In genomic region chr17:7204771-7205406, GRCm38 (mm10) we compare ENCODE assay signal across 12 mouse cellular contexts. TPM values are rescaled to one million over a fixed set of nuclear protein-coding genes. Genes with fewer than 3 reads are reported as not detected.
DNase-seq lines count a peak whose midpoint lies in the region; ATAC-seq and TF ChIP-seq lines count a peak whose summit lies in the region.
"Had no signal": no experiment of that assay in that cellular context is flagged by ENCODE, and none has a peak within 500 bp of the region (broad histone marks: within the 10 kb centered on the region; RNA-seq: fewer than 3 reads in every experiment).

No protein-coding gene starts in this region.

- no peak for ATAC-seq in heart, embryonic 13.5 days (ENCODE audit: extremely low read depth, insufficient number of reproducible peaks, low FRiP score, low TSS enrichment)
- peak; percentile 71 for ATAC-seq in midbrain, embryonic 15.5 days (replicated peaks)
- ATAC-seq: intestine, embryonic 15.5 days; liver, postnatal 0 days had no signal

- no peak for DNase-seq in heart, postnatal 10 days
- DNase-seq in brain, embryonic 14.5 days (ENCODE audit: low read depth), result peak; percentile 70
- DNase-seq in gastrocnemius, postnatal 25 days, result peak; percentile 26
- no peak for DNase-seq in thymus, postnatal 14 days
- DNase-seq in spleen, postnatal 36 days (ENCODE audit: low spot score in 2 of 2), result no peak
- DNase-seq in frontal cortex, adult 2 months (ENCODE audit: extremely low spot score in 1 of 2, low spot score in 1 of 2), result no peak
- DNase-seq: adrenal gland, postnatal 25 days; liver, postnatal 0 days; thymus, postnatal 4 days had no signal

- no peak overlapping the region for H3K9ac ChIP-seq in heart, embryonic 13.5 days
- no peak overlapping the region for H3K9ac ChIP-seq in midbrain, embryonic 15.5 days
- H3K9ac ChIP-seq: intestine, embryonic 15.5 days; liver, postnatal 0 days had no signal

- intact Hi-C loops in heart, postnatal 10 days (cut with DNase I), result no loop called here

- H3K27ac ChIP-seq in heart, embryonic 13.5 days (replicated peaks), result 0 out of 2 replicates have a peak overlapping the region, but pooled peaks have one; percentile 12
- H3K27ac ChIP-seq in midbrain, embryonic 15.5 days, result peak overlapping the region; percentile 55; the same call in 1 of the 2 replicates
- H3K27ac ChIP-seq: intestine, embryonic 15.5 days had no signal

- no peak overlapping the region for H3K4me2 ChIP-seq in heart, embryonic 13.5 days
- no peak overlapping the region for H3K4me2 ChIP-seq in midbrain, embryonic 15.5 days
- H3K4me2 ChIP-seq: intestine, embryonic 15.5 days had no signal

- no peaks in the 10 kb centered on the region; the same call in 1 of the 2 replicates for H3K36me3 ChIP-seq in heart, embryonic 13.5 days
- no peaks in the 10 kb centered on the region for H3K36me3 ChIP-seq in midbrain, embryonic 15.5 days (replicated peaks)
- H3K36me3 ChIP-seq: intestine, embryonic 15.5 days had no signal

- TF ChIP-seq CTCF in brain, embryonic 14.5 days (IDR thresholded peaks at IDR 0.05; ENCODE audit: borderline replicate concordance, extremely low read depth, insufficient read depth, insufficient read length), result no peak

- no peaks in the 10 kb centered on the region for H3K9me3 ChIP-seq in heart, embryonic 13.5 days
- H3K9me3 ChIP-seq in midbrain, embryonic 15.5 days, result no peaks in the 10 kb centered on the region
- H3K9me3 ChIP-seq: intestine, embryonic 15.5 days had no signal

- TF ChIP-seq POLR2A in brain, embryonic 14.5 days (IDR thresholded peaks at IDR 0.05; ENCODE audit: borderline replicate concordance, extremely low read depth, insufficient read depth, insufficient read length, poor library complexity, severe bottlenecking), result no peak

- no peak overlapping the region for H3K4me3 ChIP-seq in heart, embryonic 13.5 days
- H3K4me3 ChIP-seq in midbrain, embryonic 15.5 days, result no peak overlapping the region
- H3K4me3 ChIP-seq: intestine, embryonic 15.5 days had no signal

- no peaks in the 10 kb centered on the region for H3K27me3 ChIP-seq in heart, embryonic 13.5 days (replicated peaks)
- no peaks in the 10 kb centered on the region for H3K27me3 ChIP-seq in midbrain, embryonic 15.5 days (replicated peaks)
- H3K27me3 ChIP-seq: intestine, embryonic 15.5 days had no signal

- peaks cover 22% of the 10 kb centered on the region for H3K4me1 ChIP-seq in heart, embryonic 13.5 days
- peaks cover 17% of the 10 kb centered on the region for H3K4me1 ChIP-seq in midbrain, embryonic 15.5 days

- WGBS in heart, embryonic 13.5 days, result 67% methylated on average over 11 of the region's 11 CpGs
- 35% methylated on average over 11 of the region's 11 CpGs for WGBS in midbrain, embryonic 15.5 days

RNA-seq across cellular contexts. Expression of gene Rps6ka2, which starts 35.0 kb away (rescaled TPM):
- 35.9 and 37.5 TPM in 2 replicates for polyA plus RNA-seq in heart, embryonic 13.5 days (2015; fragmentation: Nextera tagmentation; extraction: Ambion mirVana)
- 10 to 100 TPM; 16.7 to 20.9 TPM for total RNA-seq in heart, postnatal 10 days (2021)
- 30.3 and 33.3 TPM in 2 replicates for polyA plus RNA-seq in brain, embryonic 14.5 days (2012; rRNA removed)
- 10 to 100 TPM; 75.7 to 86.2 TPM for total RNA-seq in gastrocnemius, postnatal 25 days (2021)
- 21.1 and 21.9 TPM in 2 replicates for polyA plus RNA-seq in midbrain, embryonic 15.5 days (2015; fragmentation: Nextera tagmentation; extraction: Ambion mirVana)
- 40.8 and 44.1 TPM in 2 replicates for polyA plus RNA-seq in frontal cortex, adult 2 months (2012; rRNA removed)

Comparison
In these comparisons a context has a peak if more than half of its experiments do, and no peak if none do; other contexts are left out.
1. DNase-seq: peak in brain, embryonic 14.5 days (single experiment) and gastrocnemius, postnatal 25 days (single experiment); none in heart, postnatal 10 days (0 of 2), thymus, postnatal 14 days (single experiment), spleen, postnatal 36 days (0 of 2) and frontal cortex, adult 2 months (0 of 2).